Mouse (Mus musculus) layer of hippocampus, adult 18-20 months (tissue): ENCODE data around the gene Pxn. TPM values are rescaled to one million over a fixed set of nuclear protein-coding genes. Genes with fewer than 3 reads are reported as not detected.

ENCODE experiments used
- DNase-seq, 2 experiments: peaks; one replicate each; pipeline ENCODE4 v3.0.0; 2022; ENCODE audit warnings: low spot score in 2 of 2
- total RNA-seq, 2 experiments: library from RNA; stranded (reverse); gene quantifications; 2 replicates each; pipeline ENCODE4 v1.2.3; 2021

The Pxn gene
- total RNA-seq, 2 experiments from 2014 or later, result 34.5 to 42.3 TPM

DNA sequence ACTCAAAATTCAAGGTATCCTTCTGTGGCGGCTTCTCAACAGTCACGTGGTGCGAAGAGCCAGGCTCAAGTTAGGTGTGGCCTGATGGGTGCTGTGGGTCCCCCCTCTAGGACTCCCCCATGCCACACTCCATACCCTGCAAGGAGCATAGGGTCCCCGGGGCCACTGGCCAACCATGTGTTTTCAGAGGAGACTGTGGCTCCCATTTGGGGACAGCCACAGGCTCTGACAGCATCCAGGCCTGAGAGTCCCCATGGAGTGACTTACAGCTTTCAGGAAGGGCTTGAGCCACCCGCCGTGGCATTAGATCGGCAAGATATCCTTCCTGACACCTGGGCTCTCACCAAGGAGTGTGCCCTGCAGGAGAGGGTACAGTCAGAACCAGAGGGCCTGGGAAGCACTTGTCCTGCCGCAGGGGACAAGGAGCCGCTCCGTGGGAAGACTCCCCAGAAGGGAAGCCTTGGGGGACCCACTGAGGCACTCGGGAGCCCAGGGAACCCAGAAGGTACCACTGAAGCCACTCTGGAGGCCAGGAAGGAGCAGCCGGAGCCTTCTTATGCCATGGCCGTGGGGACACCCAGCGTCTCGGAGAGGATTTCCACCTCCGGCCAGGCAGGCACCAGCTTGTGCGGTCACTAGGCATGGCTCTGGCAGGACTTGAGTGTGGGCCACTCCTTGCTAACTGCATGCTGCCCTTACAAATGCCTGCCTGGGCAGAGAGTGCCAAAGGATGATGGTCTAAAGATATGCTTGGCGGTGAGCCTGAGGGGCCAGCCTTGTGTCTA is 42.2 kb downstream of the Pxn start:
- no peak for DNase-seq

DNA sequence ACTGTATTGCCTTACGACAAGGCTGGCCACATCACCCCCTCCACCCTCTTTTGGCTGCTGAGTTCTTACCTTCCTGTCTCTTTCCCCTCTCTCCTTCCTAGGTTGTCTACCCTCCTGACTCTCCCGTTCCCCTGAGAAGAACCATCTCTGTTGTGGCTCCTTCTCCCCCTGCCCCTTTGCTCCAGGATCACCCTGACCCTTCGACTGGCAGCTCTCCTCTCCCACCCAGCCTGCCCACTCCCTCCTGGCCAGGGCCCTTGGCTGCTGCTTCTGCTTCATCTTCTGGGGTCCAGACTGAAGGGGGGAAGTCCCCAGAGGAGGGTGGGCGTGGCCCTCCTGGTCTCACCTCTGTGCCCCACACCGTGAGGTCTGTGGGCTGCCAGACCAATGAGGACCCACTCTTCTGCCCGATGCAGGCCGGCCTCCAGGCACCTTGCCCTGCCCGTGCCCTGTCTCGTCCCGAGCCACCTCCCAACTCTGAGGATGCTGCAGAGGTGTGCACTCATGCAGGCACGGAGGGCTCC is 44.1 kb downstream of the Pxn start:
- no peak for DNase-seq

DNA sequence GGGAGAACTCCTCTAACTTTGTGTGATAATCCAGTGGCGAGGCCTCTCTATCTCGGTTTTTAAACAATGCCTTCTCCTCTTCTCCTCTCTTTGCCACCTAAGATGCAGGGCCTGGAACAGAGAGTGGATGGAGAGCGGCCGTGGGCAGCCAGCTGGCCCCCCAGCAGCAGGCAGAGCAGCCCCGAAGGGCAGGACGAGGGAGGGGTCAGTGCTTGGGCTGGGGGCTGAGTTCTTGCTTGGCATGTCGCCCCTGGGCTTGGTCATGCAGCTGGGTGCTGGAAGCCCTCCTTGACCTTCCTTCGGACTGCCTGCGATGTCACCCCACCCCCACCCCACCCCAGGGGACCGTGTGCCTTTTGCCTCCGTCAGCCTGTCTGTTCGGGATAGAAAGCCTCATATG is 44.9 kb downstream of the Pxn start:
- no peak for DNase-seq

DNA sequence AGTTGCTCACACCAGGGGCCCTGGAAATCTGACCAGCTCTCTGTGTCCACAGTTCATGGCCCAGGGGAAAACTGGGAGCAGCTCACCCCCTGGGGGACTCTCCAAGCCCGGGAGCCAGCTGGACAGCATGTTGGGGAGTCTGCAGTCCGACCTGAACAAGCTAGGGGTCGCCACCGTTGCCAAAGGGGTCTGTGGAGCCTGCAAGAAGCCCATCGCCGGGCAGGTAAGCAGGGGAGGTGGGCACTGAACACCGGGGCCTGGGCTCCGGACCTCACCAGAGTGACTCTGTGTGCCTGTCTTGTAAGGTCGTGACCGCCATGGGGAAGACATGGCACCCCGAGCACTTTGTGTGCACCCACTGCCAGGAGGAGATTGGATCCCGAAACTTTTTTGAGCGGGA is 45.3 kb downstream of the Pxn start:
- no peak for DNase-seq

DNA sequence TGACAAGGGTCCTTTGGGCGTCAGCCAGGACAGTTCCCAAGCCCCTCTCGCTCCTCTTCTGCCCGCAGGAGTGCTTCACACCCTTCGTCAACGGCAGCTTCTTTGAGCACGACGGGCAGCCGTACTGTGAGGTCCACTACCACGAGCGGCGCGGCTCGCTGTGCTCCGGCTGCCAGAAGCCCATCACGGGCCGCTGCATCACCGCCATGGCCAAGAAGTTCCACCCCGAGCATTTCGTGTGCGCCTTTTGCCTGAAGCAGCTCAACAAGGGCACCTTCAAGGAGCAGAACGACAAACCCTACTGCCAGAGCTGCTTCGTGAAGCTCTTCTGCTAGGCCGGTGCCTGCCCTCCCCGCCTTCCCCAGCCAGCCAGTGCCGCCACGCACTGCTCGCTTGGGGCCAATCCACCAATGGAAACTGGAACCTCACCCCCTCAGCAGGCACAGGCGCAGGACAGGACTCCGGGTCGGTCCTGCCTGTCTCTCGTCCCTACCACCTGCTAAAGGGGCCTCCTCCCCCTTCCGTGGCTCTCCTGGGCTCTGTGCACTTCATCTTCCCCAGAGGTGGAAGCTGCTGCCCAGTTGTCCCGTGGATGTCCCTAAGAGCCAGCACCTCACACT is 47.4 kb downstream of the Pxn start:
- no peak for DNase-seq

- no peak for DNase-seq
Measured at GRCm38 (mm10) chr5:115554536-115555291, 48.2 kb downstream of the Pxn start.

- DNase-seq, result peak; percentile 59 to 87
Measured at GRCm38 (mm10) chr5:115556217-115556616, 49.7 kb downstream of the Pxn start.

- no peak for DNase-seq
Measured at GRCm38 (mm10) chr5:115558182-115558794, 51.8 kb downstream of the Pxn start.

- peak; percentile 99 to 100 for DNase-seq
Measured at GRCm38 (mm10) chr5:115559237-115560101, 53.0 kb downstream of the Pxn start, which contains the start of gene Rplp0. Gene Rplp0, plus strand, starts transcription at chr5:115559467.

DNA sequence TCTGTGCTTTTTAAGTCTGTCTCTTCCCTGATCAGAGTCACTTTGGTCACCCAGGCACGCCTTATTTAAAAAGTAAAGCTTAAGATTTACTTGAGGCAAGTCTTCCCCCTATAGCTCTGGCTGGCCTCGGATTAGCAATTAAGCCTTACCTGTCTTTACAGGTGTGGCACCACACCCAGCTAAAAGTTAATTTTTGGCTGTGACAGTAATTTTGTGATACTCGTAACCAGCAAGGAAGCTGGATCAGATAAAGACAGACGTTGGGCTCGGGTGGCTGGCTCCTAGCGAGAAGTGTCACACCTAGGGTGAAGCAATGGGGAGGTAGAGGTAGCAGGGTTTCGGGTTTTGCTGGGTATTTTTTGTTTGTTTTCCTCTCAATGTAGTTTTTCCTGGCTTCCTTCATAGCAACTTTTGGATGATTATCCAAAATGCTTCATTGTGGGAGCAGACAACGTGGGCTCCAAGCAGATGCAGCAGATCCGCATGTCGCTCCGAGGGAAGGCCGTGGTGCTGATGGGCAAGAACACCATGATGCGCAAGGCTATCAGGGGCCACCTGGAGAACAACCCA is 53.9 kb downstream of the Pxn start:
- no peak for DNase-seq

- no peak for DNase-seq
Measured at GRCm38 (mm10) chr5:115563771-115564585, 57.5 kb downstream of the Pxn start.

DNA sequence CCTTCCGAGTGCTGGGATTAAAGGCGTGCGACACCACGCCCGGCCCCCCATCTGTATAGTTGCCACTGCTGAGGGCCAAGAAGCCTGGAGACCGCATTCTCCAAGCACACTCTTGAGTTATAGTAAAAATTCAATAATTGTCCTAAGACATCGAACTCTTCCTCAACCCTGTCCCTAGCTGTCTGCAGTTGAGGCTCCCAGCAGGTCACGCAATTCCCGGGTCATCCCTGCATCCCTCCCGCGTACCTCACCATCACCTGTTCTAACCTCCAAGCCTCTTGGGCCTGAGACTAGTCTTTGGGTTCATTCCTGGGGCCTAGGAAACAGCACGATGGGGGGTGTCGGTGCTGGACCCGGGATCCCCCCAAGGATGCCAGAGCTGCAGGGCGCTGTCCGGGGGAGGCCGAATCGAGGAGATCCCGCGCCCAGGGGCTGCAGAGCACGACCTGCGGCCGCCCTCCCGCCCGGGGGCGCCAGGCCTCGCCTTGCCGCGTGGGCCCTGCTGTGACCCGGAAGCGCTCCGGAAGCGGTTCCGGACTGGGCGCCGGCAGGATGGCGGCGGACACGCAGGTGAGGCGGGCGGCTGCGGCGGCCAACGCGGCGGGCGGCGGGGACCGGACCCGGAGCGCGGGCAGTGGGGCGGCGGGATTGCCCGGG is 58.4 kb downstream of the Pxn start, which contains the start of gene Gcn1l1:
Gene Gcn1l1, plus strand, starts transcription at position 518 of the 657 bp plus-strand sequence.
- peak; percentile 73 to 80 for DNase-seq

DNA sequence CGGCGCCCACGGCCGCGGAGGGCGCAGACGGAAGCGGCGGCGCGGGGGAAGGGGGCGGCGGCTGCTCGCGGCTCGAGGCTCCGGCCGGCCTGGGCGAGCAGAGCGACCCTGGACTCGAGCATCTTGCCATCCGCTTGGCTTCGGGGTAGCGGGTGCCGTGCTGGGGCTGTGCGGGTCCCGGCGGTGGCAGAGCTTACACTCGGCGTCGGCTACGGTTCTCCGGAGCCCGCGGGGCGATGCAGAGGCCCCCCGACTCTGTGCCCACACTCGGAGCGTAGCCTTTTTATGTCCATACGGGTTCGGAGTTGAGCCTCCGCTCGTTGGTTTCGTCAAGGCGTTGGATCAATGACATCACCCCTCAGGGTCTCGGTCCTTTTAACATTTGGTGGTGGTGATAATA is 58.9 kb downstream of the Pxn start:
- peak in 1 of 2 experiments; percentile 33 for DNase-seq

- no peak for DNase-seq
Measured at GRCm38 (mm10) chr5:115568681-115569080, 62.2 kb downstream of the Pxn start.

- no peak for DNase-seq
Measured at GRCm38 (mm10) chr5:115569308-115569707, 62.8 kb downstream of the Pxn start.

GRCm38 (mm10) chr5:115569721-115570120 is 63.2 kb downstream of the Pxn start:
- no peak for DNase-seq

DNA sequence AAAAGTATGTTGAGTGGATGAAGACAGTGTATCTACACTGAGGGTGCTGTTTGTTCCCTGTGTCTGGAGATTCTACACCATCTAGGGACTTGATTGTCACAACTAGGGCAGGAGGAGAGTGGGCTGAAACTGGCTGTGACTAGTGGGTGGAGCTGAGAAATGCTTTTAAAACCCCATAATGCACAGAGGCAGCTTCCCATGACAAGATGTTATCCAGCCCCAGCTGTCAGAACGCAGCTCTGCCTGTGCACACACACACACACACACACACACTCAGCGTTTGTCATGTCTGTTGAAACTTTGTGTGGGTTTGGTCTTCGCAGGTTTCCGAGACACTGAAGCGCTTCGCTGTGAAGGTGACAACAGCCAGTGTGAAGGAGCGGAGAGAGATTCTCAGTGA is 64.6 kb downstream of the Pxn start:
- DNase-seq, result peak; percentile 60 to 88
